Mouse (Mus musculus) spleen, postnatal 36 days (tissue): ENCODE results near the gene Arnt2.

ENCODE experiments used
- DNase-seq, 2 experiments: peaks; one replicate each; pipeline ENCODE4 v3.0.0; 2022; ENCODE audit warnings: low spot score in 2 of 2, mixed read lengths in 1 of 2

Arnt2 gene

DNA sequence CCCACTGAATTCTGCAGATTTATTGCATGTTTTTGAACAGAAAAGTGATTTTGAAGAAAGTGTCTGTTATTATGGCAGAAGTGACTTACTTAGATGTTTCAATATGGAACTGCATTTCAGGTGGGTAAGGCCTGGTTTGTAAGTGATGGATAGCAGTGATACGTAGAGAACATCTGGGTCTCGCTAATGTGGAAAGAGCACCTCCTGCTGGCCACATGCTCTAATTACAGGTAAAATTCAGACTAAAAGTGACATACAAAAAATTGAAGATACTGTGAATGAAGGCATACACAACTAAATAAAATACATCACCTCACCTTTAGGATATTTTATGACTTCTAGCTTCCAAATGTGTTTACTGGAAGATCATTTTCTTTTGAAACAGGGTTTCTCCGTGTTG lies 66.8 kb downstream of the Arnt2 start:
- DNase-seq = no peak

DNA sequence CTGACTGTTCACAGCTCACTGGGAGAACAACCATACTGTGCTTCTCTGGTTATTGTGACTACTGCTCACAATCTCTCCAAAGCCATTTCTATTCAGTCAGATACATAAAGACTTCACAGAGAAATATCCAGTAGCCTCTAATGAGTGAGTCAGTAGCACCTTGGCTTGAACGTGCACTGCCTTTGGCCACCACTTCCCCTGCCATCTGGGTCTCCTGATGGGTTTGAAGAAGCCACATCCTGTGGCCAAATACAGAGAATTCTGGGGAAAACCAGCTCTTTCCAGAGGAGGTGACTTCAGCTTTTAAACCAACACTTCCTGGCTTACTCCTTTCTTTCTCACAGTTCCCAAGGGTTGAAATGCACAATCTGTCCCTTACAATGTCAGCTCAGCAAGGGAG lies 69.0 kb downstream of the Arnt2 start:
- no peak for DNase-seq

DNA sequence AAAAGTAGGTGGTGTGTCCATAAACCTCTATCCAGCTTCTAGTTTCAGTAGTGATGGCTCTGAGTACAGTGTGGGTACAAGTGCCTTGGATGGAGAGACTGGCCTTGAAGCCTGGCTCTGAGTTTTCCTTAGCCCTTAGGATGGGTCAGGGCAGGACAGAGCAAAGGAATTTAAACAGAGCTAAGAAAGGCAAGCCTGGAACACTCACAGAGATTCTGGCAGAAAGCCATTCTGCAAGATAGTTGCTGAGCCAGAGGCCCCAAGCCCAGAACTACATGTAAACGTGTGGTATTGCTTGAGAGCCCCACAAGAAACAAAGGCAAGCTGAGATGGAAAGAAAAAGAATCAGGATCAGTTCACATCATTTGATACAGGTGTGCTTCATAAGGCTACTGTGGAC lies 70.8 kb downstream of the Arnt2 start:
- DNase-seq = no peak

DNA sequence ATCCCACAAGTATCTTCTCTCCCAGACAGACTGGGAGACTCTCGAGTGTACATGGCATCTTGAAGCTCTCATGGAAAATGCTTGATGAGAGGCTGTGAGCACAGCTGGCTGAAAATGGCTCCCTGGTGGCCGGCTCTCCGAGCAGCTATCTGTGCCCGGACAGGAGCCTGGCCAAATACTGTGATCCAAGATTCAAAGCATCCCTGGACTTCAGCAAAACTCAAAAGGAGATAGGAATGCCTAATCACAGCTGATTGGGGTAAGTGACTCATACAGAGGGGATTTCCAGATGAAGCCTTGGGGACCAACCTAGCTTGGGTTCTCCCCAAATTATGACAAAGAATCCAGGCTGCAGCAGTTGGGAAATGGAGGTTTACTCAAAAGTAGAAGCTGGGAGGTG lies 72.2 kb downstream of the Arnt2 start:
- no peak for DNase-seq

DNA sequence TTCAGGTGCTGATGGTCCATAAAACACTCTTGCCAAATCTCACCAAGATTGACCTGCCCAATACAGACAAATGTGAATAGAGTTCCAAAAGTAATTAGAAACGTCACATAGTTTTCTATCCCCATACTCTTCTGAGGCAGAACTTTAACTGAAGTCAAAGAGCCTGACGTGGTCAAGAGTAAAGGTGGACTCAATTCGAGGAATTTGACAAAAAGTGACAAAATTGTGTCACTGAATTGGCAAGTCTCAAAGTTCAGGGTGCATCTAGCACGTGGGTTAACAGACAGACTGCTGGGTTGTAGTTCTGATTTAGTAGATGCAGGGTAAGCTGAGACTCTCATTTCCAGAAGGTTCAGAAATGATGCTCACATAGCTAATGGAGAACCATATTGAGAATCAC lies 73.1 kb downstream of the Arnt2 start:
- DNase-seq = no peak

DNA sequence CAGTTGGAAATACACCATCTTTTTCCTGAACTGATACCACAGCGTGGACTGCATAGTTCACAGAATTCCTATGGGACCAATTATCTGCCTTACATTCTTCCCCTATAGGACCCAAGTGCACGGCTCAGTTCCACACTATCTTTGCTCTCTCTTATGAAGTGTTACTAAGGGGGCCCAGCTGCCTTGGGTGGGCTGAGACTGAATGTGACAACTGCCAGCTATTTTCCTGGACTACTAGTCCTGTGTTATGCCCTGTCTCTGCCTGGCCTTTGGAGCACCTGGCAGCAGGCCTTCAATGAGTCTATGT lies 73.4 kb downstream of the Arnt2 start:
- DNase-seq = no peak

DNA sequence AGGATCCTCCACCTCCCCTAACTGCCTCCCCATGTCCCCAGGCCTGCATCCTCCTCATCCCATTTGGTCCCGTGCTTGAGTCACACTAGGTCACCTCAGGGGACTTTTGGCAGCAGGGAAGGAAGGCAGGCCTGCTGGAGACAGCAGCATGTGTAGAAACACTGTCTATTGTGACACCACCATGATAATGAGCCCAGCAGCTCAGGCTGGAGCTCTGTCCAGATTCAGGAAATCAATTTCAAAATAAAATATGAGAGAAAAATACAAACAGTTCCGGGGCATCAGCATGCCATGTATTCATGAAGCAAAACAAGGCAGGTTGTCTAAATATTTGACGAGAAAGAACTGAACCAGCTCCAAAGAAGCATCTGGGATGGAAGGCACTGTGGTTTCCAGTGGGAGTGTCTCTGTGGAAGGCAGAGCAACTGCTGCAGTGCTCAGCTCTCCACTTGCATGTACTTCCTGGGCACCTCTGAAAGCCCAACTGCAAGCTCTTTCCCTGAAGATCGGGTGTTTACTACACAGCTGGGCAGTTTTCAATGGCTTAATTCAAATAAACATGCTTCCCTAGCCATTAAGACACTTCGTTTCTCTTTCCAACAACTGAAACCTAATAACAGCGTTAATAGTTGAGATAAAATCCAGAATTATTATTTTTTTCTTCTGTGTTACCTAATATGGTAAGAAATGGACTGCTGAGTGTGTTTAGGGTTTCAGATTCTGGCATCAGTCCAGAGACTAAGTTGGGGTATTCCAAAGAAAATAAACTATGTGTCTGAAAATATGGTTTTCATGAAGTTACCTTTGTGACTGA lies 74.0 kb downstream of the Arnt2 start:
- DNase-seq = no peak

DNA sequence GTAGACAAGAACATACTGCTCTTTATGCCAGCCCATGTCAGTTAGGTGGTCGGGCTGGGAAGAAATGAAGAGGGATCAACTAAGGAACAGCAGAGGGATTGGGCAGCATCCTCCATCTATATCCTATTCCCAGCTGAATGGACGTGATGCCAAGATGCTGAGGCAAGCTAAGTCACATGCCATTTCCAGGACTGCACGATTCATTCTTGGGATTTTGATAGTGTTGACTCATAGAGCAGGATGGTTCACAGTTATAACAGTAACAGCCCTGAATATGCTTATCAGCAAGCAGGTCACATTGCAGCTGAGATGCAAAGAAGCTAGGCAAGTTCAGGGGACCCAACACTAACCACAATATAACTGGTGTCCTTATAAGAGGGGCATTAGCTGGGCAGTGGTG lies 76.0 kb downstream of the Arnt2 start:
- no peak for DNase-seq

DNA sequence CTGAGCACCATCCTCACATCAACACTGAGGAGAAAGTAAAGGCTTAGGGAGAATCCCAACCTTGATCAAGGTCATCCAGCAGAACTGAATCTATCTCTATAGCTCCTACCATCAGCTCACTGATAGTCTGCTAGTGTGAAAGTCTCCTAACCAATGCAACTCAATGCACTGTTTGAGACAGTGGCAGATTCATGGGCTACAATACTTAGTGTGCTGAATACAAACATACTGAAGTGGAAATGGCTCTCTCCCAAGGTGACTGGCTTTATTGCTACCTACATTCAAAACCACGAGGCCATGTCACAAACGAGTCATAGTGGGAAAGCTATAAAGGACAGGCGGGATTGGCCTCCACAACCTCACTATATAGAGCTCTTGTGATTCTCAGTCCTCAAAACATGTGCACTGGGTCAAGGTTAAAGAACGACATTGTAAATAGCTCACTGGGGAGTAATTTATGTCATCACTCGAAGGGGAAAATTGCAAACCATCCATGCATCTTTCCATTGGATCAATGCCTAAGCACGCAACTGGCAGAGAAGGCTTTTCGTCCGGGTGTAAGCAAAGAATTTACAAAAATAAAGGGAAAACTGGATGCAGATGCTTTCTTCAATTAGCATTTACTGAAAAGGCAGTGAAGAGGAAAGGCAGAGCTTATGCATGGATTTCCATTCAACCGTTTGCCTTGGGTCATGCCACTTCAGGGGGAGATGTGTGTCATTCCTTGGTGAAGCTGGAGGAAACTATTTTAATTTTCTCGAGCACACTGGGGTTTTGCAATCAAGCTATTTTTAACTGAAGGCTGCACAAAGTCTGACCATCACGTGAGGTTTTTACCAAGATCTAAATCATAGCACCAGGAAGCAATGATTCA lies 77.4 kb downstream of the Arnt2 start:
- DNase-seq = peak in 1 of 2 experiments; percentile 4

DNA sequence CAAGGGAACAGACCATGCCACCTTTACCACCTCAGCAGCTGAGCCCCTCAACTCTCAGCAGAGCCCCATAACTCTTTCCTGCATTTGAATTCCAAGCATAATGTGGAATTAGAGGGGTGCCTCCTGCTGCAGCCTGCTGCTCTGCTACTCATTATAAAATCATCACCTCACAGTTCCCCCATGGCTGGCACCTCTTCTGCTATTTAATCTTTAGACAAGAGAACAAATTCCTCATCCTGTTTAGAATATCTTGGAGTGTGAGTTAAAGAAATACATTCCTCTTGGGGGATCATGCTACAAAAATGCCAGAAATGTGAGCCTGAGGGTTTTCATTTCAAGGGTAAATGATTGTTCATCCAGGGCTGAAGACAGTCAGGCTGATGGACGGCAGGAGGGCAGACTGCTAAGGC lies 80.8 kb downstream of the Arnt2 start:
- no peak for DNase-seq

DNA sequence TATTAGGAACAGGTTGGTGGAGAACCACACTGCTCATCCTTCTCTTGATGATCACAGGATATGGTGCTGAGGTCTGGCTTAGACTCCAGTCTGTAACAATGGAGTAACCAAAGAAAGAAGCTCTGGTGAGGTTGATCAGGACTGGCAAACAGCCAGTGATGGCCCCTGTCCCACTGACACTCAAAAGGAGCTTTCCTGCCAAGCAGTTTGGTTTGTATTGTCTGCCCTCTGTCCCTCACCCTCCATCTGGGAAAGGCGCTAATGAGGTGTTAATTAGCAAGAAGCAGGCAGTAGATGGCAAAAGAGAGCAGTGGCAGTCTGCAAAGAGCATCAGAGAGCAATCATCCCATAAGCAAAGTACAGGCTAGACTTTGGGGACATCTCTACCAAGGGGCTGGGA lies 81.2 kb downstream of the Arnt2 start:
- no peak for DNase-seq

DNA sequence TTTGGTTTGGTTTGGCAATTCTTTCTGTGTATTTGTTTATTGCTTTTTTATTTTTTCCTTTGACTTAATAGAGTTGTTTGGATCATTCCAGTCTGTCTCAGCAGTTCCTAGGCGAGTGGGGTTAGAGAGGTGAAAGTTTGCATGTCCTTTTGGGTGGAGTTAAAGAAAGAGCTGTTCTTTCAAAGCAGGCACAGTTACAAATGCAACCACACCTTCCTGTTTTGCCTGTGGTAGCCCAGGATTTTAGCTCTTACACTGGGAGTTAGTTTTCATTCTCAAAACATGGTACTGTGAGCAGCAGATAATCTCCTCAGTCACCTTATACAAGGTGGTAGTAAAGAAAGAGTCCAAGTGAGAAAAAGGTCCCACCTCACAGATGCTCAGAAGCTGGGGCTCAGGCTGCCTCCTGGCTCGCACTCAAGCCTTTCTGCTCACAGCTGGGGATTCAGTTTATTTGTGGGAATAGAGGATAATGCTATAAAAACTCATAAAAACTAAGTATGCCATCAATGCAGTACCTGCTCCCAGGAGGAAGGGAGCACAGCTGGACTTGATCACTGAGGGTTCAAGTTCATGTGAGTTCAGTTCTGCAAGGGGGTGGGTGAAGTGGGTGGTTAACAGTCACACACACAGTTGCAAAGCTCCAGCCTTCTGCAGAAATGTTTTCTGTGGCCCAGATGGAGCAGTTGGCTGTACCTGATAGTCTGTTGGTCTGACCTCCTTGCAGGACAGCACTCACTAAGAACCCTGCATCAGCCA lies 84.2 kb downstream of the Arnt2 start:
- DNase-seq = no peak

DNA sequence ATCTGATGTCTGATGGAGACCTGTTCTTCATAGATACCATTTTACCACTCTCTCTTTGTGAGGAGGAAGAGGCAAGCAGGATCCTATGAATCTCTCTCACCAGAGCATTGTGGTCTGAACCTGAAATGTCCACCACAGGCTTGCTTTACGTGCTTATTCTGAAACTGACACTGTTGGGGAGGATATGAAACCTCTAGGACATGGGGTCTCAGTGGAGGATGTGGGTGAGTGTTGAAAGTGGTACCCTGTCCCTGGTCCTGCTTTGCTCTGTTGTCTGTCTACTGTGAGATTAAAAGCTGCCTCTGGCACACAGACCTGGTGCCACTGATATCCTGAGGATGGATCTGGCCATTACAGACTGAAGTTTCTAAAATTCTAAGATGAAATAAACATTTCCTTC lies 88.4 kb downstream of the Arnt2 start:
- no peak for DNase-seq

DNA sequence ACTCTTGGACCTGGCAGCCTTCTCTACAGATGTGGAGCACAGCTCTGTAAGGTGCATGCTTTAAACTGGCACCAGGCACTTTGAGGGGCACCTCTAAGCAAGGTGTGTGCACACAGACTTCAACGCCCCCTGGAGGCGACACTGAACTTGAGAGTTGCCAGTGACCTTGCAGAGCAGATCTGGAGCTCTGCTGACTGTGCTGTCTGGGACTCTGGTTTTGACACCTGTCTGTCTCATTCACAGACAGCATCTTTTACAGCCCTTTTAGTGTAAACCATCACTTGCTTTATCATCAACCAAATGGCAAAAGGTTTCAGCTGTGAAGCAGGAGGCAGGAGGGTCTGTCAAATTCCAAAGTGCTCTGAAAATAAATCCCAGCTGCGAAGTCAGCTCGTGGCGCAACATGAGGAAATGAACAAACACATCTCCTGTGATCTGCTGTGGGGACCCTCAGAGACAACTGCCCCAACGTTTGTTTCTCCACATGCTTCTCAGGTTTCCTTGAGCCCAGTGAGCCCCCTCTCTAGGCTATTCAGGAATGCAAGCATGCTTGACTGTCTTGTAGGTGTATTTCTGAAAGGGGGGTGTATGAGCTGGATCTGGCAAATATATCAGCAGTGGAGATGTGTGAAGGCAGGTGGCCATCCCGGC lies 94.5 kb downstream of the Arnt2 start:
- DNase-seq = no peak

DNA sequence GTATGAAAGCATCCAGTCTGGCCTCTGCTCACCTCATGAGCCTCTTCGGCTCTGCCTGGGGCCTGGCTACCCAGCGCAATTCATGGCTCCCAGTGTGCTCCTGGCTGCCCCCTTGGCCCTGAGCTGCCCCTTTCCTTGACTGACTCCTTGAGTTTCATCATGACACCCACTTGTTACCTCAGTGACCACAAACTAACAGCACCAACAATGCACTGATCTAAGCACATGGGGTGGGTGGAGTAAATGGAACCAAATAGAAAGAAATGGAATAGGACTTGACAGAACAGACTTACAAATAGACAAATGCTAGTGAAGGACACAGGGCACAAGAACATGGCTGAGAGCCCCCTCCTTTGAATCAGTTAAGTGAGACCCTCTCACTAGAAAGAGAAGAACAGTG lies 95.2 kb downstream of the Arnt2 start:
- no peak for DNase-seq

DNA sequence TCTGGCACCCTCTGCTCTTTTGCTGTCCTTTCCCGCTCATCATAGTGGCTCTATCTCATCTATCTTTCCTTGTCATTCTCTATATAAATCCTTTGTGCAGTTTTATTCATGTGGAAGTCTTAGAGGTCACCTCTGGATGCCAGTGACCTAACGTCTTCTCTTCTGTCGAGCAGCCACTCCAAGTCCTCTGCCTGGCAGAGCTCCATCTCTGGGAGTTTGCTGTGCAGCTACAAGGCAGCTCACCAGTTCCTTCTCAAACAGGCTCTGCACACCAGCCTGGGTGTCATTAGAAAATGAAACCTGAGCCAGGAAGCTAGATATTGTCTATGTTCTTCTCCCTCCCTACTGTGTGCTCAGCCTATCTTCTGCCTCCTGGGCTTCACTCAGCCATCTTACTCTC lies 98.4 kb downstream of the Arnt2 start:
- no peak for DNase-seq

DNA sequence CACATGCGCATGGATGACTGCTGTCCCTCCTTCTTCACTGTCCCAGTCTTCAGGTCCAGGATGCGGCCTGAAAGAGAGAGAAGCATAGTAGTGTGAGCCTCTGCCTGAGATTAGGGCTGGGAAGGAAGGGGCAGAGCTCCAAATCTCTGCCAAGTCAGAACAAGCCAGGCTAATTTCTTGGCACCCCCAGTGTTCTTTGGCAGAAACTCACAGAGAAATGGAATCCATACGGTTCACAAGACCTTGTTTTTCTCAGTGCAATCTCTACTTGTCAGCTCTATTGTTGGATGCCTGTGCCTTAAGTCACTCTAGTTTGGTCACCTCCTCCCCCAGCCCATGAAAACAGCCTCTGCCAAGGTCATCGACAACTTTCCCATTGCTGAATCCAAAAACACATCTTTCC lies 99.1 kb downstream of the Arnt2 start:
- DNase-seq = no peak

DNA sequence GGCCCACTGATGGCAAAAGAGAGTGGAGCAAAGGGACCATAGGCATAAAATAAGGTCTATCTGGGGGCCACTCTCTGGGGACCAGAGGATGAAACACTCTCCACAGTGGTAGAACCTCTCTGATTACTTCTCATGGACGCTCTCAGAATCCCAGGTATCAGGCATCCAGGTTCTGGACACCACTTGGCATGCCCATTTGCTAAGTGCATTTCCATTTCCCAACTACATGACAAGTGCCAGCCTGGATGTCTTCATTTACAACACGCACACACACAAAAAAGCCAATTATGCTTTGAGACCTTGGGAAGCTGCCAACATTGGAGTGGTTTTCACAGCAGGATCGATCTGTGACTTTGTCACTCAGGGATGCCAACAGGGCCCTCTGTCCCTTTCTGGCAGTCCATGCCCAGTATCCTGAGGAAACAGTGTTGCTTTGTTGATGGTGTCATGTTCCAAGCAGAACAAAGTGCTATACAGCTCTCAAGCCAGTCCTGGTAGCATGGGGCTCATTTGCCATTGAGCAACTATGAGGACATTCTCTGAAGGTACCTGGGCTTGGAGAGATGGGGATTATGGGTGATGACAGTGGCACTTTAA lies 102.5 kb downstream of the Arnt2 start:
- DNase-seq = no peak

DNA sequence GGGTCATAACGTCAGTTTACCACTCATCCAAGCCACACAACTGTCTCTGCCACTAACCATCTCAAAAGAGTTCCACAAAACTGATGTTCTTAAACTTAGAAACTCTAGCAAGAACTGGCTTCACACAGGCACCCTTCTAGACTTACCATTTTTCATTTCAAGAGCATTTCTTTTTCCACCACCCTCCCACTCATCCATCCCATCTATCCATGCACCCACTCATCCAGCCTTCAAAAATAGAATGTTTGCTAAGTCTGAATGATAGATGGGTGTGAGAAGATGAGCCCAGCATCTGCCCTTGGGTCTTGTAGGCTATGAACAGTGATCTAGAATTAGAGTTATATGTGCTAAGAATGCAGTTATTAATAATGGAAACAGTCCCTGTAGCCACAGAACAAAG lies 109.7 kb downstream of the Arnt2 start:
- no peak for DNase-seq

DNA sequence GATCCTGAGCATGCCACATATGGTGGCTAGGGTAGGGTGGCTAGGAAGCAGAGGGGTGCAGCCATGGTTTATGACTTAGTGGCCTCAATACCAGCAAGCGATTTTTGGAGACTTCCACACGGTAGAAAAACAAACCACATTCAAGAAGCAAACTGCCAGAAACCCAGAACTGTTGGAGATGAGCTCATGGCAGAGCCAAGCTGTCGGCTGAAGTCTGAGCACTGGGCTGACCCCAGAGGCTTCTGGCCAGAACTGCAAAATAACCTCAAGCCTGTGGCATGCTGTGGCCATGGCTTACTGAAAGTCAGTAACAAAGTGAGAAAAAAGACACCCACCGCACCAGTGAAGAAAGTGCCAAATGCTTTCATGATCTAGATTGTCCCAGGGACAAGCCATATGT lies 110.4 kb downstream of the Arnt2 start:
- DNase-seq = no peak

DNA sequence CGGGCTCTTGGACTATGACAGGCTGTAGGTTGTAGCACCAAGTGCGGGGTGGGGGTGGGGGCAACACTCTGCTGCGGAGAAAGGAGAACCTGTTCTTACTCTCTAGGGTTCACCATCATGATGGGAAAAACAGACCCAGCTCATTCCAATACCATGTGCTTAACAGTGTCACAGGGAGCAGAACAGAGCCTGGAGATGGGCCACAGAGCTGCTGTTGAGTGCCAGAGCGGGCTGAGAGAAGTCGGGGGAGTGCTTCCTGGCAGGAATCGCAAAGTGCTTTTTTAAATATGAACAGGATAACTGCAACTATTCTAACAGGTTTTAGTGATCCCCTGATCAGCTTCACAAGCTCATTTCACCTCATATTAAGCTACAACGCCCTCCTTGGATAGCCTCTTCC lies 116.9 kb downstream of the Arnt2 start:
- no peak for DNase-seq

DNA sequence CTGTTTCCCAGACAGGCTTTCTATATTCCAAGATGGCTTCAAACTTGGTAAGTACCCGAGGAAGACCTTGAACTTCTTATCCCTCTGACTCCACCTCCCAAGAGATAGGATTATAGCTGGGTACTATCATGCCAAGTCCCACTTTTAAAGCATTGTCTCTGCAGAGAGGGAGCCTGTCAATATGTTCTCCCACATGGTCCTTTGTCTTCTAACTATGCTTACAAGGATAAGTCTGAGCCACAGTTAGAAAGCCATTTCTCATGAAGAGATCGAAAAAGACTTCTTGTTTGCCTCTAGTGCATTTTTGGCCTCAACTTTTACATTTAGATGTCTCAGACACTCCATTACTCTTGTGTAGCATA lies 122.8 kb downstream of the Arnt2 start:
- no peak for DNase-seq
